Mouse (Mus musculus) NIH3T3 (cell line): ENCODE measurements around the gene Usp2.

Experiments used
- DNase-seq: peaks from one replicate; pipeline ENCODE4 v3.0.0-alpha.2; 2012; ENCODE audit warnings: low read depth

Gene Usp2

GRCm38 (mm10) chr9:44066785-44067225, at the start of gene Usp2:
Gene Usp2, plus strand, starts transcription at chr9:44067021.
- peak; percentile 98 for DNase-seq

GRCm38 (mm10) chr9:44017846-44018245, 49.0 kb upstream of the Usp2 start:
- DNase-seq, result no peak

- DNase-seq, result no peak
These were observed 46.8 kb upstream of the Usp2 start for GRCm38 (mm10) chr9:44020001-44020400.

GRCm38 (mm10) chr9:44022100-44022847, 44.5 kb upstream of the Usp2 start:
- DNase-seq, result no peak

GRCm38 (mm10) chr9:44024096-44024495, 42.7 kb upstream of the Usp2 start:
- no peak for DNase-seq

GRCm38 (mm10) chr9:44029580-44030236, 37.1 kb upstream of the Usp2 start:
- DNase-seq, result no peak

DNA sequence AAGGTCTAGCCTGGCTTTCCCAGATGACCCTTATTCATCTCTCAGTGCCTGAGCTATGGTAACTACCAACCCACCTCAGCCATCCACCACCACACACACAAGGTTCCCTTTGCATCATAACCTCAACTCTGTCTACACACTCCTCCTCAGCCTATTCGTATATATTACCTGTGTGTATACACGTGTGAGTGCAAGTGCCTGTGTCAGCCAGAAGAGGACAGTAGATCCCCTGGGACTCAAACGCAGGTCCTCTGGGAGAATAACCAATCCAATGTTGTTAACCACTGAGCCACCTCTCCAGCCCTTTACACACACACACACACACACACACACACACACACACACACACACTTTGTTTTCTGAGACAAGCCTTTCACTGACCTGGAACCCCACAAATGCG, 36.2 kb upstream of the Usp2 start:
- no peak for DNase-seq

GRCm38 (mm10) chr9:44031079-44031478, 35.7 kb upstream of the Usp2 start:
- DNase-seq, result no peak

DNA sequence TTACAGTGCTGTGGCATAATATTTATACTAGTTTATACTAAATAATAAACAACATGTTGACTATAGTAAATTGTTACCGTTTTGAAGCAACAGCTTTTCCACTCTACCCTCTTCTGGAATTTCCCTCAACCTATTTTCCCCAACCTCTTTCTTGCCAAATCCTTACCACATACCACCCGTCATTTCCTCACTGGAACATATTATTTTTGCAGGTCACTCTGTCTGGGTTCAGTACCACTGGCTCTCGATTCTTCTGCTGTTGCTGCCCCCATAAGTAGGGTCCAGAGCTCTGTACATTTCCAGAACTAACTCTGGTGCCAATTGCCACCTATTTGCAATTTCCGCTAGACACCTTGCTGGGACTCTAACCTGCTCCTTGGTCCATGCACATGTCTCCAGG, 34.9 kb upstream of the Usp2 start:
- DNase-seq, result no peak

DNA sequence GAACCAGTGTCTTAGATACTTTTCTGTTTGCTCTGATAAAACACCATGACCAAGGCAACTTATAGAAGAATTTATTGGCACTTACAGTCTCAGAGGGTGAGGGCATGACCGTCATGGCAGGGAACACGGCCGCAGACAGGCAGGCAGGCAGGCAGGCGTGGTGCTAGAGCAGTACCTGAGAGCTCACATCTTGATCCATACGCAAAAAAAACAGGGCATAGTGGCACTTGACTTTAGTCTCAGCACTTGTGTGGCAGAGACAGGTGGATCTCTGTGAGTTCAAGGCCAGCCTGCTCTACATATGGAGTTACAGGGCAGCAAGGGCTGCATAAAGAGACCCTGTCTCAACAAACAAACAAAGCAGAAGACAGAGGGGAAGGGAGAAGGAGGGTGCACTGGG, 33.5 kb upstream of the Usp2 start:
- DNase-seq, result no peak

DNA sequence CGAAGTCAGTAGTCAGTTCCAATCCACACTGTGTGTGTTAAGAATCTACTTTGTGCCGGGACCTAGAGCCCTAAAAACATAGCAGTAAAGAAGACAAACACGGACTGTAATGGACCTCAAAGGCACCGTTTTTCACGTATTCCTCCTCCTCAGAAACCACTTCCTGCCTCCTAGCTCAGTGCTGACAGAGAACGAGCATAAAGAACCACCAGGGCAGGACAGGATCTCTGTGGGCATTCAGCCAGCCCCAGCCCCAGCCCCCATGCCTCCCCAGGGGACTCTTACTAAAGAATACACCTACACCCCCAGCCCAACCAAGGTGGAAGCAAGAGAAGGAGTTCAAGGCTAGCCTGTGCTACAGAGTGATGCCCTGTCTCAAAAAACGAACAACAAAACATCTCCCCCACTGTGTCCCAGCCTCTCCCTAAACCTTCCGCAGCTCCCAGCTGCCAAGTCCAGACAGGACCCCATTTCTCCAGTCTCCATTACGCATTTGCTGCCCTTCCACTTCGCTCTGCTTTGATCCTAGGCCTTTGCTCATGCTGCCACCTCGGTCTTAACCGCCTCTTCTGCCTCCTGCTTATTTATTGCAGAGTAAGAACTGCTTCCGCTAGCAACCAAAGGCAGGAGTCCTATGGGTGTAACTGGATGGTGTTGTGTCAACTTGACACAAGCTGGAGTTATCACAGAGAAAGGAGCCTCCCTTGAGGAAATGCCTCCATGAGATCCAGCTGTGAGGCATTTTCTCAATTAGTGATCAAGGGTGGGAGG, 32.7 kb upstream of the Usp2 start:
- no peak for DNase-seq

- DNase-seq, result no peak
These were observed 29.7 kb upstream of the Usp2 start for GRCm38 (mm10) chr9:44037106-44037505.

GRCm38 (mm10) chr9:44041511-44042395, 25.1 kb upstream of the Usp2 start:
- no peak for DNase-seq

- DNase-seq, result no peak
These were observed 24.5 kb upstream of the Usp2 start for GRCm38 (mm10) chr9:44042396-44042680.

DNA sequence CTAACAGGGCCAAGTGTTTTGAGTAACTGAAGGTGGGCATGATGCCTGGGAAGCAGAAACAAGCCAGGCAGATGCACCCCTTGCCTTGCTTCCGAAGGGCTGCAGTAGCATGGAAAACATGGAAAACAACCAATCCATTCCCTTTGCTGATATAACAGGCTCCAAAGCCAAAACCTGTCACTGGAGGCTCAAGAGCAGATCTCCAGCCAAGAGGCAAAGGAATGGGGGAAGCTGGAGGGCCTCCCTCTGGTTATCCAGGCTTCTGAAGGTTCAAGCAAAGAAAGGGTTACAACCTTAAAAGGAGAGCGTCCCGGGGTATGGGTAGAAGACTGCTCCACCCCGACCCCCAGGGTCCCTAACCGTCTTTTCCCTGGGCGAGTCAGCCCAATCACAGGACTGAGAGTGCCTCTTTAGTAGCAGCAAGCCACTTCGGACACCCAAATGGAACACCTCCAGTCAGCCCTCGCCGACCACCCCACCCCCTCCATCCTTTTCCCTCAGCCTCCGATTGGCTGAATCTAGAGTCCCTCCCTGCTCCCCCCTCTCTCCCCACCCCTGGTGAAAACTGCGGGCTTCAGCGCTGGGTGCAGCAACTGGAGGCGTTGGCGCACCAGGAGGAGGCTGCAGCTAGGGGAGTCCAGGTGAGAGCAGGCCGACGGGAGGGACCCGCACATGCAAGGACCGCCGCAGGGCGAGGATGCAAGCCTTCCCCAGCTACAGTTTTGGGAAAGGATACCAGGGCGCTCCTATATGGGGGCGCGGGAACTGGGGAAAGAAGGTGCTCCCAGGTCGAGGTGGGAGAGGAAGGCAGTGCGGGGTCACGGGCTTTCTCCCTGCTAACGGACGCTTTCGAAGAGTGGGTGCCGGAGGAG, 23.7 kb upstream of the Usp2 start, which contains the start of gene Thy1:
TSS of gene Thy1 (plus strand) at position 549 of the 872 bp plus-strand sequence.
- DNase-seq, result peak; percentile 83

DNA sequence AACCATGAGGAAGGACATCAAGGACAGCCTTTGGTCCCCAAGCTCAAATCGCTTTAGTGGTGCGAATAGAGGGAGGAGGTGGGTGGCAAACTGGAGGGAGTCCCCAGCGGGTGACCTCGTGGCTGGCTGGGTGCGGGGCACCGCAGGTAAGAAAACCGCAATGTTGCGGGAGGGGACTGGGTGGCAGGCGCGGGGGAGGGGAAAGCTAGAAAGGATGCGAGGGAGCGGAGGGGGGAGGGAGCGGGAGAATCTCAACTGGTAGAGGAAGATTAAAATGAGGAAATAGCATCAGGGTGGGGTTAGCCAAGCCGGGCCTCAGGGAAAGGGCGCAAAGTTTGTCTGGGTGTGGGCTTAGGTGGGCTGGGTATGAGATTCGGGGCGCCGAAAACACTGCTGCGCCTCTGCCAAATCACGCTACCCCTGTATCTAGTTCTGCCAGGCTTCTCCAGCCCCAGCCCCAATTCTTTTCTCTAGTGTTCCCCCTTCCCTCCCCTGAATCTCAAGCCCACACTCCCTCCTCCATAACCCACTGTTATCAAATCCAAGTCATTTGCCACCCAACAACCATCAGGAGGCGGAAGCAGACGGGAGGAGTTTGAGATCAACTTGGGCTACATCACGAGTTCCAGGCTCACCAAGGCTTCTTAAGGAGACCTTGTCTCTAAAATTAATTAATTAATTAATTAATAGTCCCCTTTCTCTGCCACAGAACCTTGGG, 23.0 kb upstream of the Usp2 start:
- peak; percentile 39 for DNase-seq

GRCm38 (mm10) chr9:44044426-44045157, 22.2 kb upstream of the Usp2 start:
- peak; percentile 43 for DNase-seq

- no peak for DNase-seq
These were observed 21.5 kb upstream of the Usp2 start for GRCm38 (mm10) chr9:44045158-44045883.

DNA sequence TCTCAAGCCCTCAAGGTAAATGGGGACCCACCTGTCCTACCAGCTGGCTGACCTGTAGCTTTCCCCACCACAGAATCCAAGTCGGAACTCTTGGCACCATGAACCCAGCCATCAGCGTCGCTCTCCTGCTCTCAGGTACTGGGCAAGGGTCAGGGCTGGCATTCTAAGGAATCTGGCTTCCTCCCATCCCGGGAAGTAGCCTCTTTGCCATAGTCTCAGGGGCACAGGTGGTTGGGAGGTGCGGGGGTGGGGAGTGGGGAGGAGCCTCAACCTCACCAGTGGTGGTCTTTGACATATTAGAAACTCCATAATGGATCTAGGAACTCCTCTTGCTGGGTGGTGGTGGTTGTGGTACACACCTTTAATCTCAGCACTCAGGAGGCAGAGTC, 20.9 kb upstream of the Usp2 start:
- no peak for DNase-seq
